Mouse (Mus musculus) stomach, postnatal 0 days (tissue): Measurements from ENCODE around the gene Gm28539. TPM values are rescaled to one million over a fixed set of nuclear protein-coding genes. Genes with fewer than 3 reads are reported as not detected.
A peak's percentile ranks its signal among the peaks of the same experiment; 100 is the strongest.

Source experiments
- ATAC-seq: fragments of 200-750 bp; cut with Nextera tagmentation; 2 replicates; pipeline ENCODE4 v1.8.0; 2017; ENCODE audit not compliant: low FRiP score, low TSS enrichment
- DNase-seq: peaks from one replicate; pipeline ENCODE4 v3.0.0-alpha.2; 2016; ENCODE audit warnings: low spot score
- H3K27ac ChIP-seq: fragments of 300-500 bp; sonication (generic); replicated peaks from 2 replicates; pipeline ENCODE4 v1.5.1; 2014; ENCODE audit warnings: mild to moderate bottlenecking, control low read depth
- H3K27me3 ChIP-seq: fragments of 300-500 bp; sonication (generic); 2 replicates; pipeline ENCODE4 v1.6.1; 2014; ENCODE audit warnings: low read length; ENCODE audit not compliant: control insufficient read depth, insufficient read depth
- H3K36me3 ChIP-seq: fragments of 300-500 bp; sonication (generic); 2 replicates; pipeline ENCODE4 v1.6.1; 2014; ENCODE audit warnings: low read length, mixed read lengths; ENCODE audit not compliant: control insufficient read depth, insufficient read depth
- H3K4me1 ChIP-seq: fragments of 300-500 bp; sonication (generic); replicated peaks from 2 replicates; pipeline ENCODE4 v1.6.1; 2014; ENCODE audit warnings: antibody characterized with exemption; ENCODE audit not compliant: control insufficient read depth, insufficient read depth
- H3K4me2 ChIP-seq: fragments of 300-500 bp; sonication (generic); replicated peaks from 2 replicates; pipeline ENCODE4 v1.6.1; 2014; ENCODE audit warnings: low read depth, mild to moderate bottlenecking, control low read depth, moderate library complexity
- H3K4me3 ChIP-seq: fragments of 300-500 bp; sonication (generic); 2 replicates; pipeline ENCODE4 v1.5.1; 2014; ENCODE audit warnings: low read depth, low read length, control low read depth
- H3K9ac ChIP-seq: fragments of 300-500 bp; sonication (generic); 2 replicates; pipeline ENCODE4 v1.6.1; 2014; ENCODE audit warnings: mild to moderate bottlenecking, low read length, control low read depth, mixed read lengths
- H3K9me3 ChIP-seq: fragments of 300-500 bp; sonication (generic); 2 replicates; pipeline ENCODE4 v1.6.1; 2016; ENCODE audit warnings: low read length; ENCODE audit not compliant: control insufficient read depth
- CTCF ChIP-seq: IDR thresholded peaks from 2 replicates; pipeline ENCODE4 v1.5.1; 2016; ENCODE audit warnings: antibody characterized with exemption, low read depth, mild to moderate bottlenecking, moderate library complexity
- EP300 ChIP-seq: optimal IDR thresholded peaks from 2 replicates; pipeline ENCODE3; 2016; ENCODE audit warnings: antibody characterized with exemption
- WGBS: fragments of 180-500 bp; shearing (Covaris S2); extraction: QIAGEN DNeasy Blood & Tissue Kit; methylation state at CpG from one replicate; pipeline ENCODE4 v1.1.7; 2014; 5-methylcytosine and 5-hydroxymethylcytosine counted together
- polyA plus RNA-seq: library from polyadenylated mRNA; unstranded; fragments of >200 nt; fragmentation: Nextera tagmentation; extraction: Ambion mirVana; gene quantifications from 2 replicates; pipeline ENCODE4 v1.2.1, GENCODE M21; 2015

The Gm28539 gene
- polyA plus RNA-seq, 1 experiment from 2014 or later = not detected

GRCm38 (mm10) chr16:18893840-18894372 is 57.5 kb downstream of the Gm28539 start:
- WGBS = 60% methylated on average over 4 of the region's 4 CpGs
- H3K27me3 ChIP-seq = no peaks in the 10 kb centered on the region
- H3K9me3 ChIP-seq = no peaks in the 10 kb centered on the region
- H3K36me3 ChIP-seq = 0 out of 2 replicates have a peak, but pooled peaks cover 5% of the 10 kb centered on the region
- no peak overlapping the region for H3K4me3 ChIP-seq
- no peaks in the 10 kb centered on the region for H3K4me1 ChIP-seq
- H3K9ac ChIP-seq = no peak overlapping the region
- no peak overlapping the region for H3K27ac ChIP-seq
- no peak overlapping the region for H3K4me2 ChIP-seq
- TF ChIP-seq CTCF (no peak), EP300 (no peak)
- ATAC-seq (no peak), DNase-seq (no peak)

GRCm38 (mm10) chr16:18895249-18895648 is 58.9 kb downstream of the Gm28539 start:
- H3K9me3 ChIP-seq = no peaks in the 10 kb centered on the region
- H3K4me3 ChIP-seq = no peak overlapping the region
- no peaks in the 10 kb centered on the region for H3K27me3 ChIP-seq
- 64% methylated on average over 3 of the region's 3 CpGs for WGBS
- TF ChIP-seq CTCF (no peak), EP300 (no peak)
- H3K4me2 ChIP-seq = no peak overlapping the region
- peak; percentile 18 for DNase-seq
- H3K9ac ChIP-seq = no peak overlapping the region
- no peaks in the 10 kb centered on the region for H3K4me1 ChIP-seq
- ATAC-seq = no peak
- H3K36me3 ChIP-seq = 0 out of 2 replicates have a peak, but pooled peaks cover 7% of the 10 kb centered on the region
- no peak overlapping the region for H3K27ac ChIP-seq

GRCm38 (mm10) chr16:18896429-18896828 is 60.0 kb downstream of the Gm28539 start:
- no peaks in the 10 kb centered on the region for H3K4me1 ChIP-seq
- 0 out of 2 replicates have a peak, but pooled peaks cover 7% of the 10 kb centered on the region for H3K36me3 ChIP-seq
- H3K9me3 ChIP-seq = no peaks in the 10 kb centered on the region
- TF ChIP-seq CTCF = no peak
- no peak for TF ChIP-seq EP300
- no peaks in the 10 kb centered on the region for H3K27me3 ChIP-seq
- WGBS = 46% methylated on average over 10 of the region's 10 CpGs
- no peak overlapping the region for H3K4me3 ChIP-seq
- peak; percentile 71 for ATAC-seq
- DNase-seq = peak; percentile 60
- H3K27ac ChIP-seq = no peak overlapping the region
- no peak overlapping the region for H3K4me2 ChIP-seq
- no peak overlapping the region for H3K9ac ChIP-seq

- DNase-seq (no peak), ATAC-seq (no peak)
- Histone ChIP-seq H3K4me3 (no peak overlapping the region), H3K4me1 (no peaks in the 10 kb centered on the region), H3K27ac (no peak overlapping the region), H3K36me3 (peaks cover 6% of the 10 kb centered on the region; the same call in 1 of the 2 replicates), H3K4me2 (no peak overlapping the region), H3K9me3 (no peaks in the 10 kb centered on the region), H3K9ac (no peak overlapping the region), H3K27me3 (no peaks in the 10 kb centered on the region)
- TF ChIP-seq CTCF (no peak), EP300 (no peak)
- WGBS = 93% methylated on average over 1 of the region's 1 CpGs
Measured at GRCm38 (mm10) chr16:18905648-18906047, 69.3 kb downstream of the Gm28539 start.

GRCm38 (mm10) chr16:18916064-18916463 is 79.7 kb downstream of the Gm28539 start:
- H3K27ac ChIP-seq = no peak overlapping the region
- no peaks in the 10 kb centered on the region for H3K4me1 ChIP-seq
- whole genome bisulfite sequencing = 91% methylated on average over 4 of the region's 4 CpGs
- H3K4me3 ChIP-seq = no peak overlapping the region
- ATAC-seq (no peak), DNase-seq (no peak)
- H3K27me3 ChIP-seq = no peaks in the 10 kb centered on the region
- H3K9me3 ChIP-seq = no peaks in the 10 kb centered on the region
- no peak overlapping the region for H3K4me2 ChIP-seq
- H3K9ac ChIP-seq = no peak overlapping the region
- peaks cover 13% of the 10 kb centered on the region for H3K36me3 ChIP-seq
- no peak for TF ChIP-seq CTCF
- no peak for TF ChIP-seq EP300

- ATAC-seq = peak; percentile 80
- H3K27ac ChIP-seq = no peak overlapping the region
- WGBS = 91% methylated on average over 2 of the region's 2 CpGs
- peaks cover 26% of the 10 kb centered on the region for H3K36me3 ChIP-seq
- H3K9me3 ChIP-seq = no peaks in the 10 kb centered on the region
- TF ChIP-seq CTCF (no peak), EP300 (no peak)
- no peak for DNase-seq
- no peaks in the 10 kb centered on the region for H3K27me3 ChIP-seq
- H3K9ac ChIP-seq = no peak overlapping the region
- H3K4me1 ChIP-seq = no peaks in the 10 kb centered on the region
- no peak overlapping the region for H3K4me2 ChIP-seq
- H3K4me3 ChIP-seq = no peak overlapping the region
Measured at GRCm38 (mm10) chr16:18921771-18922170, 85.4 kb downstream of the Gm28539 start.
